Mouse (Mus musculus) thymus, postnatal 4 days (tissue): ENCODE measurements around the gene Frmd8.
"Not testable (repeated sequence)": the region's sequence is repeated elsewhere in the genome, so short reads cannot be mapped to it uniquely, and the experiment has no call there.

Source experiments
- DNase-seq: peaks from one replicate; pipeline ENCODE4 v3.0.0; 2021

The Frmd8 gene

GRCm38 (mm10) chr19:5883935-5884334 lies 8.9 kb upstream of the Frmd8 start:
- DNase-seq = no peak

GRCm38 (mm10) chr19:5882079-5882478 lies 7.0 kb upstream of the Frmd8 start:
- not testable (repeated sequence) for DNase-seq

- DNase-seq = no peak
These were observed 6.1 kb upstream of the Frmd8 start for GRCm38 (mm10) chr19:5881155-5881554.

GRCm38 (mm10) chr19:5879735-5880134 lies 4.7 kb upstream of the Frmd8 start:
- DNase-seq = no peak

GRCm38 (mm10) chr19:5878916-5879315 lies 3.8 kb upstream of the Frmd8 start:
- DNase-seq = no peak

GRCm38 (mm10) chr19:5878362-5878722 lies 3.3 kb upstream of the Frmd8 start:
- no peak for DNase-seq

- DNase-seq = peak; percentile 88
These were observed 2.7 kb upstream of the Frmd8 start, which contains the start of gene Slc25a45 for GRCm38 (mm10) chr19:5877618-5878361. Gene Slc25a45 (plus strand): TSS chr19:5877808.

GRCm38 (mm10) chr19:5874391-5874968 lies 594 bp downstream of the Frmd8 start:
- peak; percentile 39 for DNase-seq

GRCm38 (mm10) chr19:5872931-5873556 lies 2.0 kb downstream of the Frmd8 start:
- peak; percentile 50 for DNase-seq

GRCm38 (mm10) chr19:5872528-5872927 lies 2.5 kb downstream of the Frmd8 start:
- peak; percentile 52 for DNase-seq

- DNase-seq = no peak
These were observed 3.4 kb downstream of the Frmd8 start for GRCm38 (mm10) chr19:5871683-5872082.

GRCm38 (mm10) chr19:5871273-5871672 lies 3.8 kb downstream of the Frmd8 start:
- peak; percentile 76 for DNase-seq

GRCm38 (mm10) chr19:5868096-5868495 lies 7.0 kb downstream of the Frmd8 start:
- no peak for DNase-seq

- DNase-seq = no peak
These were observed 10.2 kb downstream of the Frmd8 start for GRCm38 (mm10) chr19:5864710-5865398.

- DNase-seq = no peak
These were observed 11.3 kb downstream of the Frmd8 start for GRCm38 (mm10) chr19:5863776-5864175.

- DNase-seq = no peak
These were observed 12.6 kb downstream of the Frmd8 start for GRCm38 (mm10) chr19:5862335-5863085.

GRCm38 (mm10) chr19:5856604-5857003 lies 18.5 kb downstream of the Frmd8 start:
- DNase-seq = no peak

GRCm38 (mm10) chr19:5852035-5852722 lies 22.9 kb downstream of the Frmd8 start:
- DNase-seq = no peak

GRCm38 (mm10) chr19:5851481-5851971 lies 23.5 kb downstream of the Frmd8 start:
- no peak for DNase-seq

GRCm38 (mm10) chr19:5850860-5851259 lies 24.2 kb downstream of the Frmd8 start:
- no peak for DNase-seq

GRCm38 (mm10) chr19:5849843-5850527 lies 25.1 kb downstream of the Frmd8 start:
- peak; percentile 96 for DNase-seq
